8 mouse cellular contexts compared by ENCODE assay signal in the genomic region with DNA sequence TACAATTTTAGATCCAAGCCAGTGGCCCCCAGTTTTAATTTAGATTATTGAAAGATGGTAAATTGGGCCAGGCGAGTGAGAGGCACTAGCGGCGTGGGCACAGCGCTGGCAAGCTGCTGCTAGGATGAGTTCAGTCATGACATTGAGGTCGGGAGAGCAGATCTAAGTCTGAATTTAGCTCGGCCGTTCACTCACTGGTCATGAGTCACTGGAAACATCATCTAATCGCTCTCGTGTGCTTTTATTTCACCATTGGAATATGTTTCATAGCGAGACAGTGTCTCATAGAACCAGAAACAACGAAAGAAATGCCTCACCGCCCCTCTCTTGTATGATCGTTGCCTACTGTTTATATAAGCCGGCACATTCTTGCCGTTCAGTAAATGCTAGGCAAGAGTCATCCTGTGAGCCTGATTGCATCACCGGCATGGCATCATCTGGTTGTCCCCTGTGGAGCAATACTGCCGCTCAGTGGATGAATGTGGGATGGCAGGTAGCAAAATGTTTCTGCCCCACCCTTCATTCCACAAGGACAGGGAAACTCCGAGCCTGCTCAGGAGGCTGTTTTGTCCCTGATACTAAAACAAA.
DNase-seq lines count a peak whose midpoint lies in the region; ATAC-seq lines count a peak whose summit lies in the region.

No protein-coding gene starts in this region.

- H3K4me2 ChIP-seq in intestine, embryonic 16.5 days (ENCODE audit: low read depth, low read length), result peak overlapping the region; percentile 54

- ATAC-seq in intestine, embryonic 16.5 days, result peak; percentile 19; the same call in 1 of the 2 replicates

- H3K9ac ChIP-seq in intestine, embryonic 16.5 days (ENCODE audit: low read depth, low read length), result peak overlapping the region; percentile 48; the same call in 1 of the 2 replicates

- peaks cover 22% of the 10 kb centered on the region for H3K4me1 ChIP-seq in embryonic facial prominence, embryonic 10.5 days
- H3K4me1 ChIP-seq in intestine, embryonic 16.5 days (ENCODE audit: control insufficient read depth, insufficient read depth, low read length), result peaks cover 19% of the 10 kb centered on the region
- H3K4me1 ChIP-seq in midbrain, embryonic 10.5 days, result peaks cover 25% of the 10 kb centered on the region

- H3K4me3 ChIP-seq in embryonic facial prominence, embryonic 10.5 days, result peak overlapping the region; percentile 43
- H3K4me3 ChIP-seq in intestine, embryonic 16.5 days (ENCODE audit: low read length), result peak overlapping the region; percentile 28
- peak overlapping the region; percentile 41 for H3K4me3 ChIP-seq in midbrain, embryonic 10.5 days

- 10% methylated on average over 18 of the region's 18 CpGs for WGBS in embryonic facial prominence, embryonic 10.5 days
- 10% methylated on average over 18 of the region's 18 CpGs for WGBS in intestine, embryonic 16.5 days
- WGBS in midbrain, embryonic 10.5 days, result 14% methylated on average over 18 of the region's 18 CpGs

- peak; percentile 96 for DNase-seq in adrenal gland, postnatal 10 days
- DNase-seq in embryonic facial prominence, embryonic 10.5 days (ENCODE audit: low spot score), result peak; percentile 91
- peak; percentile 57 for DNase-seq in gonadal fat pad, adult 2 months (ENCODE audit: low read depth)
- peak; percentile 92 to 96 for DNase-seq in left cerebral cortex, postnatal 25 days (ENCODE audit: low spot score in 2 of 2)
- DNase-seq in midbrain, embryonic 10.5 days (ENCODE audit: low spot score), result peak; percentile 90
- DNase-seq in right cerebral cortex, postnatal 36 days (ENCODE audit: low spot score in 2 of 2), result peak; percentile 87
- DNase-seq in urinary bladder, postnatal 4 days (ENCODE audit: low spot score in 2 of 2), result peak; percentile 85 to 94

- no peak overlapping the region for H3K27ac ChIP-seq in embryonic facial prominence, embryonic 10.5 days (replicated peaks)
- 0 out of 2 replicates have a peak overlapping the region, but pooled peaks have one; percentile 43 for H3K27ac ChIP-seq in intestine, embryonic 16.5 days (ENCODE audit: low read length)
- H3K27ac ChIP-seq in midbrain, embryonic 10.5 days (replicated peaks), result no peak overlapping the region

- no peaks in the 10 kb centered on the region for H3K9me3 ChIP-seq in embryonic facial prominence, embryonic 10.5 days
- no peaks in the 10 kb centered on the region for H3K9me3 ChIP-seq in intestine, embryonic 16.5 days (ENCODE audit: control insufficient read depth, low read length)
- no peaks in the 10 kb centered on the region for H3K9me3 ChIP-seq in midbrain, embryonic 10.5 days (replicated peaks)

- peaks cover 23% of the 10 kb centered on the region for H3K27me3 ChIP-seq in embryonic facial prominence, embryonic 10.5 days (replicated peaks; ENCODE audit: low read depth, poor library complexity, severe bottlenecking)
- no peaks in the 10 kb centered on the region for H3K27me3 ChIP-seq in intestine, embryonic 16.5 days (replicated peaks; ENCODE audit: control insufficient read depth, insufficient read depth, low read length)
- H3K27me3 ChIP-seq in midbrain, embryonic 10.5 days (ENCODE audit: low read depth, poor library complexity, severe bottlenecking), result peaks cover 26% of the 10 kb centered on the region

- no peaks in the 10 kb centered on the region for H3K36me3 ChIP-seq in embryonic facial prominence, embryonic 10.5 days (replicated peaks)
- H3K36me3 ChIP-seq in intestine, embryonic 16.5 days (ENCODE audit: control insufficient read depth, insufficient read depth, low read length), result no peaks in the 10 kb centered on the region
- no peaks in the 10 kb centered on the region for H3K36me3 ChIP-seq in midbrain, embryonic 10.5 days

- intact Hi-C loops in left cerebral cortex, postnatal 25 days (cut with DNase I), result loop anchor here (1.0 to 10.0 kb wide), 3 partner anchors 125 to 527 kb away; partner anchors contain the start of gene Calm2
